Mouse (Mus musculus): Measurements from ENCODE around the gene Wdr31.

Wdr31 gene

GRCm38 (mm10) chr4:62439793-62440192, 30.9 kb downstream of the Wdr31 start:
- no peak for DNase-seq (ENCODE audit: inconsistent ontology term)

- DNase-seq (ENCODE audit: inconsistent ontology term): no peak
Observed at GRCm38 (mm10) chr4:62437871-62438270, 32.8 kb downstream of the Wdr31 start.

GRCm38 (mm10) chr4:62437256-62437778, 33.4 kb downstream of the Wdr31 start:
- DNase-seq (ENCODE audit: inconsistent ontology term): no peak

- no peak for DNase-seq (ENCODE audit: inconsistent ontology term)
Observed at GRCm38 (mm10) chr4:62435081-62435480, 35.6 kb downstream of the Wdr31 start, which contains the start of gene Rnf183. TSS of gene Rnf183 (minus strand) at chr4:62435252.

GRCm38 (mm10) chr4:62433939-62434870, 36.5 kb downstream of the Wdr31 start:
- peak; percentile 11 for DNase-seq (ENCODE audit: inconsistent ontology term)

- DNase-seq (ENCODE audit: inconsistent ontology term): no peak
Observed at GRCm38 (mm10) chr4:62431522-62431921, 39.2 kb downstream of the Wdr31 start.

- DNase-seq (ENCODE audit: inconsistent ontology term): no peak
Observed at GRCm38 (mm10) chr4:62430678-62431077, 40.0 kb downstream of the Wdr31 start.

- no peak for DNase-seq (ENCODE audit: inconsistent ontology term)
Observed at GRCm38 (mm10) chr4:62429616-62430015, 41.1 kb downstream of the Wdr31 start.

GRCm38 (mm10) chr4:62427978-62428758, 42.5 kb downstream of the Wdr31 start:
- no peak for DNase-seq (ENCODE audit: inconsistent ontology term)

GRCm38 (mm10) chr4:62425891-62426290, 44.8 kb downstream of the Wdr31 start:
- DNase-seq (ENCODE audit: inconsistent ontology term): no peak

- DNase-seq (ENCODE audit: inconsistent ontology term): no peak
Observed at GRCm38 (mm10) chr4:62419091-62419490, 51.6 kb downstream of the Wdr31 start.

- no peak for DNase-seq (ENCODE audit: inconsistent ontology term)
Observed at GRCm38 (mm10) chr4:62418448-62418847, 52.2 kb downstream of the Wdr31 start.

GRCm38 (mm10) chr4:62411606-62412005, 59.1 kb downstream of the Wdr31 start:
- no peak for DNase-seq (ENCODE audit: inconsistent ontology term)

GRCm38 (mm10) chr4:62410325-62410724, 60.4 kb downstream of the Wdr31 start:
- DNase-seq (ENCODE audit: inconsistent ontology term): no peak

- no peak for DNase-seq (ENCODE audit: inconsistent ontology term)
Observed at GRCm38 (mm10) chr4:62409615-62410014, 61.1 kb downstream of the Wdr31 start.

- peak; percentile 97 for DNase-seq (ENCODE audit: inconsistent ontology term)
Observed at GRCm38 (mm10) chr4:62408601-62409282, 62.0 kb downstream of the Wdr31 start, which contains the start of the genes Cdc26 and Prpf4. TSS of gene Cdc26 (minus strand) at chr4:62408642. TSS of gene Prpf4 (plus strand) at chr4:62408797.

- DNase-seq (ENCODE audit: inconsistent ontology term): peak; percentile 85
Observed at GRCm38 (mm10) chr4:62407730-62408582, 62.7 kb downstream of the Wdr31 start.

- no peak for DNase-seq (ENCODE audit: inconsistent ontology term)
Observed at GRCm38 (mm10) chr4:62406133-62406532, 64.6 kb downstream of the Wdr31 start.

- peak; percentile 93 for DNase-seq (ENCODE audit: inconsistent ontology term)
Observed at GRCm38 (mm10) chr4:62398956-62399355, 71.7 kb downstream of the Wdr31 start.
